Mouse (Mus musculus) lung, embryonic 16.5 days (tissue): ENCODE results near the gene Jmjd8. TPM values are rescaled to one million over a fixed set of nuclear protein-coding genes. Genes with fewer than 3 reads are reported as not detected.

Source experiments
- ATAC-seq: fragments of 200-750 bp; cut with Nextera tagmentation; 2 replicates; pipeline ENCODE4 v1.8.0; 2017; ENCODE audit warnings: low read depth, mild to moderate bottlenecking, moderate library complexity
- H3K27ac ChIP-seq: fragments of 300-500 bp; sonication (generic); 2 replicates; pipeline ENCODE4 v1.5.1; 2014; ENCODE audit warnings: mild to moderate bottlenecking, control low read depth, low read length
- H3K27me3 ChIP-seq: fragments of 300-500 bp; sonication (generic); 2 replicates; pipeline ENCODE4 v1.6.1; 2014; ENCODE audit warnings: low read depth, low read length, mixed read lengths; ENCODE audit not compliant: control insufficient read depth, insufficient read depth
- H3K36me3 ChIP-seq: fragments of 300-500 bp; sonication (generic); 2 replicates; pipeline ENCODE4 v1.6.1; 2014; ENCODE audit warnings: low read length; ENCODE audit not compliant: control insufficient read depth, insufficient read depth
- H3K4me1 ChIP-seq: fragments of 300-500 bp; sonication (generic); replicated peaks from 2 replicates; pipeline ENCODE4 v1.6.1; 2014; ENCODE audit warnings: low read length, mixed read lengths; ENCODE audit not compliant: control insufficient read depth, insufficient read depth
- H3K4me2 ChIP-seq: fragments of 300-500 bp; sonication (generic); 2 replicates; pipeline ENCODE4 v1.6.1; 2014; ENCODE audit warnings: low read depth, low read length, control low read depth
- H3K4me3 ChIP-seq: fragments of 300-500 bp; sonication (generic); 2 replicates; pipeline ENCODE4 v1.5.1; 2014; ENCODE audit warnings: mild to moderate bottlenecking, low read length, control low read depth
- H3K9ac ChIP-seq: fragments of 300-500 bp; sonication (generic); 2 replicates; pipeline ENCODE4 v1.6.1; 2014; ENCODE audit warnings: low read length, control low read depth
- H3K9me3 ChIP-seq: fragments of 300-500 bp; sonication (generic); 2 replicates; pipeline ENCODE4 v1.6.1; 2016; ENCODE audit warnings: low read length; ENCODE audit not compliant: control insufficient read depth
- WGBS: fragments of 180-500 bp; shearing (Covaris S2); extraction: QIAGEN DNeasy Blood & Tissue Kit; methylation state at CpG from one replicate; pipeline ENCODE4 v1.1.7; 2014; 5-methylcytosine and 5-hydroxymethylcytosine counted together
- polyA plus RNA-seq: library from polyadenylated mRNA; unstranded; fragments of >200 nt; fragmentation: Nextera tagmentation; extraction: Ambion mirVana; gene quantifications from 2 replicates; pipeline ENCODE4 v1.2.1, GENCODE M21; 2015

Gene Jmjd8
- polyA plus RNA-seq, result 55.4 and 57.2 TPM in 2 replicates

GRCm38 (mm10) chr17:25828712-25829557 is at the start of gene Jmjd8:
Gene Jmjd8, plus strand, starts transcription at chr17:25828867.
- WGBS, result 0% methylated on average over 32 of the region's 32 CpGs
- H3K4me2 ChIP-seq, result peak within 1 kb of the TSS; percentile 84
- peak within 1 kb of the TSS; percentile 72 for H3K4me3 ChIP-seq
- H3K36me3 ChIP-seq, result peaks cover 14% of the 10 kb centered on the region
- H3K9me3 ChIP-seq, result no peaks in the 10 kb centered on the region
- peaks cover 44% of the 10 kb centered on the region for H3K4me1 ChIP-seq
- H3K9ac ChIP-seq, result peak within 1 kb of the TSS; percentile 85
- peak within 1 kb of the TSS; percentile 92 for H3K27ac ChIP-seq
- H3K27me3 ChIP-seq, result no peaks in the 10 kb centered on the region
- ATAC-seq, result peak; percentile 23

DNA sequence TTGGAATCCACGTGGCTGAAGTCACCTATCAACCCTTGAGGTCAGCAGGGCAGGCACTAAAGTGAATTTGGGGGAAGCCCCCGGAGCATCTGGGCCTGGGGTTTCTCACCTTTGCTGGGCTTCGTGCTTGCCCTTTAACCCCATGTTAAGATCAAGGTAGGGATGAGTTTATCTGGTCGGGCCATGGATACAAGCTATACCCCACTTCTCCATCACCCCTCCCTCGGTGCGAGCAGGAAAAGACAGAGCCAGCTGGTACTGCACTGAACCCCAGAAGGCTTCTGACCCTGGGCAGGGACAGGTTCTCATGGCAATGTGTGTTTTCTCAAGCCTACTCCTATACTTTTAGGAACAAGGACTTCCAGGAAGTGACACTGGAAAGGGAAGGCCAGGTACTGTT is 47.3 kb upstream of the Jmjd8 start:
- no peaks in the 10 kb centered on the region for H3K9me3 ChIP-seq
- no peak overlapping the region for H3K4me2 ChIP-seq
- no peak overlapping the region for H3K9ac ChIP-seq
- no peak overlapping the region for H3K4me3 ChIP-seq
- H3K36me3 ChIP-seq, result peaks cover 26% of the 10 kb centered on the region
- no peak overlapping the region for H3K27ac ChIP-seq
- 71% methylated on average over 6 of the region's 6 CpGs for WGBS
- H3K4me1 ChIP-seq, result peaks cover 11% of the 10 kb centered on the region
- ATAC-seq, result no peak
- H3K27me3 ChIP-seq, result no peaks in the 10 kb centered on the region

- no peaks in the 10 kb centered on the region for H3K27me3 ChIP-seq
- peaks cover 30% of the 10 kb centered on the region for H3K36me3 ChIP-seq
- no peak for ATAC-seq
- H3K27ac ChIP-seq, result no peak overlapping the region
- no peak overlapping the region for H3K4me2 ChIP-seq
- no peaks in the 10 kb centered on the region for H3K9me3 ChIP-seq
- H3K4me1 ChIP-seq, result peaks cover 11% of the 10 kb centered on the region
- 73% methylated on average over 7 of the region's 7 CpGs for whole genome bisulfite sequencing
- no peak overlapping the region for H3K4me3 ChIP-seq
- no peak overlapping the region for H3K9ac ChIP-seq
Observed at GRCm38 (mm10) chr17:25783086-25783485, 45.6 kb upstream of the Jmjd8 start.

- H3K9ac ChIP-seq, result peak overlapping the region; percentile 83
- WGBS, result 67% methylated on average over 15 of the region's 15 CpGs
- H3K9me3 ChIP-seq, result no peaks in the 10 kb centered on the region
- peak overlapping the region; percentile 65 for H3K4me2 ChIP-seq
- H3K4me3 ChIP-seq, result peak overlapping the region; percentile 84
- peaks cover 33% of the 10 kb centered on the region for H3K36me3 ChIP-seq
- ATAC-seq, result no peak
- H3K4me1 ChIP-seq, result peaks cover 11% of the 10 kb centered on the region
- H3K27ac ChIP-seq, result no peak overlapping the region
- no peaks in the 10 kb centered on the region for H3K27me3 ChIP-seq
Observed at GRCm38 (mm10) chr17:25783861-25784574, 44.6 kb upstream of the Jmjd8 start.

GRCm38 (mm10) chr17:25785281-25785745 is 43.4 kb upstream of the Jmjd8 start, which contains the start of gene Haghl:
Gene Haghl, minus strand, starts transcription at chr17:25785673.
- peak; percentile 89 for ATAC-seq

GRCm38 (mm10) chr17:25786280-25786679 is 42.4 kb upstream of the Jmjd8 start, which contains the start of gene Ccdc78:
Gene Ccdc78, plus strand, starts transcription at chr17:25786580.
- WGBS, result 79% methylated on average over 3 of the region's 3 CpGs
- H3K36me3 ChIP-seq, result peaks cover 34% of the 10 kb centered on the region
- peak within 1 kb of the TSS; percentile 84 for H3K27ac ChIP-seq
- peak within 1 kb of the TSS; percentile 84 for H3K4me3 ChIP-seq
- H3K9ac ChIP-seq, result peak within 1 kb of the TSS; percentile 83
- H3K27me3 ChIP-seq, result no peaks in the 10 kb centered on the region
- no peak for ATAC-seq
- H3K9me3 ChIP-seq, result no peaks in the 10 kb centered on the region
- peak within 1 kb of the TSS; percentile 65 for H3K4me2 ChIP-seq
- H3K4me1 ChIP-seq, result peaks cover 18% of the 10 kb centered on the region

More at GRCm38 (mm10) chr17:25785281-25785745, 43.4 kb upstream of the Jmjd8 start, which contains the start of gene Haghl:
- Histone ChIP-seq H3K27me3 (no peaks in the 10 kb centered on the region), H3K36me3 (peaks cover 34% of the 10 kb centered on the region), H3K27ac (peak within 1 kb of the TSS; percentile 84), H3K9me3 (no peaks in the 10 kb centered on the region), H3K4me1 (peaks cover 11% of the 10 kb centered on the region), H3K4me2 (peak within 1 kb of the TSS; percentile 65), H3K9ac (peak within 1 kb of the TSS; percentile 83), H3K4me3 (peak within 1 kb of the TSS; percentile 84)
- under 1% methylated on average over 23 of the region's 23 CpGs for WGBS

DNA sequence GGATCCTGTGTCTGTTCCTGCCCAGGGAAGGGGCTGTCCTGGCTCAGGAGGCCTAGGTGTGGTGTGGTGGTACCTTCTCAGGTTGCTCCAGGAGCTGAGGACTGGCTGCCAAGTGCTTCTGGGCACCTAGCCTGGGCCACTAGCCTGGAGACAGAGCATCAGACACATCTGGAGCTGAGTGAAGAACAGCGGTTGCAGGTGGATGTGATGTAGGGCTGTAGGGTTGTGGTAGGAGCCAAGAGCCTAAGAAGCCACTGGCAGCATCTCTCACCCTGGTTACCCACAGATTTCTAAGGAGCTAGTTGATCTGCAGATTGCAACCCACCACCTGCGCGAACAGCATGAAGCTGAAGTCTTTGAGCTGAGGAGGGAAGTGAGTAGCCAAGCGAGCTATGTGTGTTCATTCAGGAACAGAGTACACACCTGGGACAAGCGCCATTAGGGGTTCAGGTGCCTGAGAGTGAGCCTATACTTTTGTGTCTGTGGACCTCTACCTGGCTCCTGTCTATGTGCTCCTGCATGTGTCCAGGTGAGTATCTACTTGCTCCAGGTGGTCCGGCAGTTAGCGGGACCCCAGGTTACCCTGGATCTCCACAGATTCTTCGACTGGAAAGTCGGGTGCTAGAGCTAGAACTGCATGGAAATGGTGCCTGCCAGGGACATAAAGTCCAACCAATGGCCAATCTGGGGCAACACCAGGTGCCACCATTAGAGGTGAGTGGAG is 41.7 kb upstream of the Jmjd8 start:
- peaks cover 29% of the 10 kb centered on the region for H3K36me3 ChIP-seq
- no peak overlapping the region for H3K9ac ChIP-seq
- no peak for ATAC-seq
- H3K9me3 ChIP-seq, result no peaks in the 10 kb centered on the region
- peaks cover 20% of the 10 kb centered on the region for H3K4me1 ChIP-seq
- no peak overlapping the region for H3K4me3 ChIP-seq
- no peaks in the 10 kb centered on the region for H3K27me3 ChIP-seq
- H3K27ac ChIP-seq, result no peak overlapping the region
- WGBS, result 89% methylated on average over 9 of the region's 9 CpGs
- H3K4me2 ChIP-seq, result no peak overlapping the region

DNA sequence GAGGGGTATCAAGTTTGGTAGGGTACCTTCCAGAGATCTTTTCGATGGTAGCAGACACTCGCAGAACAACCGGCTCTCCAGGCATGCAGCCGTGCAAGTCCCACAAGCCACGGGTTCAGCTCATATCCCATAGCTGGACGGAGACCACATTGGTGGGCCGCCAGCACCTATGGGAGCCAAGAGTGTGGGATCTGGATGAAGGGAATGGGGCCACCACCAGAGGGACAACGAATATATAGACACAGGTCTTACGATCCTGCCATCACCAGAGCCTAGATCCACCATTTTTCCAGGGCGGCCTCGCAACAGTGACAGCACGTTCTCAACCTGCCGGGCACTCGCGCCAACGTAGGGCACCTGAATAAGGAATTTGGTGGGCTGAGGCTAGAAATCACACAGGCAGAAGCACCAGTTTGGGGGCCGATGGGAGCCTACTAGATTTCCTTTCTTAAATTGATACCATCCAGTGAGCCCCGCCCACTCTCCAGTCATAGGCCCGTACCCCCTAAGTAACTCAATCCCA is 37.3 kb upstream of the Jmjd8 start:
- 22% methylated on average over 19 of the region's 19 CpGs for WGBS
- H3K9me3 ChIP-seq, result no peaks in the 10 kb centered on the region
- peaks cover 35% of the 10 kb centered on the region for H3K4me1 ChIP-seq
- H3K4me2 ChIP-seq, result peak overlapping the region; percentile 94
- H3K9ac ChIP-seq, result peak overlapping the region; percentile 89
- H3K27ac ChIP-seq, result peak overlapping the region; percentile 99
- ATAC-seq, result peak; percentile 13; the same call in 1 of the 2 replicates
- no peaks in the 10 kb centered on the region for H3K27me3 ChIP-seq
- peak overlapping the region; percentile 96 for H3K4me3 ChIP-seq
- peaks cover 19% of the 10 kb centered on the region; the same call in 1 of the 2 replicates for H3K36me3 ChIP-seq
